Mouse (Mus musculus): Measurements from ENCODE around the gene Igfbp2. TPM values are rescaled to one million over a fixed set of nuclear protein-coding genes. Genes with fewer than 3 reads are reported as not detected.

The Igfbp2 gene
- polyA plus RNA-seq (2017; shearing (Covaris generic)) = not detected

DNA sequence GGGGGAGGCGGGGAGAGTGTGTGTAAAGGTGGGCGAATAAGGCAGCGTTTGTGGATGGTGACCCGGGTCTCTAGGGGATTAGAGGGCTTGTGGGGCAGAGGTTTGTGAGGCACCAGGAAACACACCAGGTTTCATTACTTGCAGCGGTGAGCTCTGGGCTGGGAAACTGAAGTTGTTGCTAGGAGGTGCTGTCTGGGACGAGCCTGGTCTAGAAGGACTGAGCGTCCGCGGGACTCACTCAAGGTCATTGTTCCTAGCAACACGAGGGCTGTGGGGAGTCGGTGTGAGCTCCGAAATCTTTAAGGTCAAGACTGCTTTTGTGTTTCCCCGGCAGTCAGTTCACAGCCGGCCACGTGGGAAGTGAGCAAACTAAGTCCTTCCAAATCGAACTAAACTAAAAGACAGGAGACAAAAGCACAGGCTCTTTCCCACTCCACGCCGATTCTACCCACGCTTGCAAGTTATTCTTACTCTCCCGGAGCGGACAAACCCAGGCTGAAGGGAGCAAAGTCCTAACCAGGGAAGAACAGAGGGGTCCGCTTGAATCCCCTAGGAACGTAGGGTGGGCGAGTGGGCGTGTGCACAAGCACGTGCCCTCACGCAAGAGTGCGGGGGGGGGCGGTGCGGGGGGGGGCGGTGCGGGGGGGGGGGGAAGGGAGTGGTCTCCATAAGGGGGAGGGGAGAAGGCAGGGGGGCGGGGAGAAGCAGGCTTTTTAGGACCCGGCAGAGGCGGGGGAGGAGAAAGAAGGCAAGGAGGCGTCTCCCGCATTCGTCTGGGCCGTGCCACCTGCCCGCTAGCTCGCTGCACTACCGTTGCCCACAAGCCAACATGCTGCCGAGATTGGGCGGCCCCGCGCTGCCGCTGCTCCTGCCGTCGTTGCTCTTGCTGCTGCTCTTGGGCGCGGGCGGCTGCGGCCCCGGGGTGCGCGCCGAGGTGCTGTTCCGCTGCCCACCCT lies at the start of gene Igfbp2:
Gene Igfbp2, plus strand, starts transcription at position 753 of the 956 bp plus-strand sequence.

DNA sequence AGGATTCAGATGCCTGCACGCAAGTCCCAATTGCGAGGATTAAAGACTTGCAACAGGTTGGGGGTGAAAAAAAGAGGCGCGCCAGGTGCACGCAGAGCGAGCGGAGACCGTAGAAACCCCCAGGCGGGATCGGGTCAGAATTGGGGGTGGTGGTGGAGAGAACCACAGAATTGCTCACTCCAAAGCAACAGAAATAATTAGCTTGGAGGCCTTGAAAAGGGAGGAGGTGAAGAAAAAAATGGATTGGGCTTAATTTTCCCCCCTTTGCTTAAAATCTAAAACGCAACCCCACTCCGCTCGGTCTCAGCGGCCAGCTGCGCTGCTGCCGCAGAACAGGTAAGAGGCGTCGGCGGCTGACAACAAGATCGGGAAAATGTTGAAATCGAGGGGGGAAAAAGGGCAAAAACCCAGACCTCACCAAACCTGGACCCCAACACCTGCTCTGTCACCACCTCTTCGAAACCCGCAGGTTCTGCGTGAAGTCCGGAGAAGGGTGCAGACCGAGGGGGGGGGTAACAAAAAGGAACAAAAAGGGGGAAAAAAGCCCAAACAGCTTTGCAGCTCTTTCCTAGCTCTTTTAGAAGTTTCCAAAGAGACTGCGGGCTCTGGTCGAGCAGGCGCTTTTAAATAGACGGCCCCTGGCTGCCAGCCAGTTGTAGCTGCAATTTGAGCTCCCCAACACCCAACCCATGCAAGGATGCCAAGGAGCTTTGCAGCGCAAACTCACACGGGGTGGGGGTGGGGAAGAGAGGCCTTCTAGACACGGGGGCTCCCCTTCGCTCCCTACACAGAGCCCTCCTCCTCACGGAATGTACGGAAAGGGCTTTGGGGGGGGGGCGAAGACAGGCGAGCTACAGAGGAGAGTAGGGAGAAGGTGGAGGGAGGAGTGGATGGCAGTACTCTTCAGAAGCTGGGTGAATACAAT lies 50.2 kb downstream of the Igfbp2 start, which contains the start of gene Igfbp5:
Gene Igfbp5, minus strand, starts transcription at position 598 of the 925 bp plus-strand sequence.

Other genes starting within 250 kb of the Igfbp2 start
- 16.0 TPM for gene Smarcal1, start 241.3 kb upstream of the Igfbp2 start, polyA plus RNA-seq (2017; shearing (Covaris generic))
- gene Ankar, start 123.9 kb upstream of the Igfbp2 start, polyA plus RNA-seq (2017; shearing (Covaris generic)) = not detected
- 2,805 TPM for gene Rpl37a, start 113.2 kb upstream of the Igfbp2 start, polyA plus RNA-seq (2017; shearing (Covaris generic))
- not detected for gene Igfbp5, start 50.4 kb downstream of the Igfbp2 start, polyA plus RNA-seq (2017; shearing (Covaris generic))
- gene Tnp1, start 191.4 kb downstream of the Igfbp2 start, polyA plus RNA-seq (2017; shearing (Covaris generic)) = not detected